Mouse (Mus musculus) forebrain, embryonic 11.5 days (tissue): ENCODE measurements around the gene C1qtnf4. TPM values are rescaled to one million over a fixed set of nuclear protein-coding genes. Genes with fewer than 3 reads are reported as not detected.

Experiments used
- ATAC-seq: fragments of 200-750 bp; cut with Nextera tagmentation; replicated peaks from 2 replicates; pipeline ENCODE4 v1.8.0; 2017; ENCODE audit warnings: moderate TSS enrichment; ENCODE audit not compliant: low FRiP score
- DNase-seq: peaks from one replicate; pipeline ENCODE4 v3.0.0-alpha.2; 2017; ENCODE audit warnings: low spot score
- H3K27ac ChIP-seq: fragments of 300-500 bp; sonication (generic); 2 replicates; pipeline ENCODE4 v1.5.1; 2014; ENCODE audit warnings: low read depth, low read length
- H3K27me3 ChIP-seq: fragments of 300-500 bp; sonication (generic); 2 replicates; pipeline ENCODE4 v1.6.1; 2014; ENCODE audit warnings: mild to moderate bottlenecking, low read length, mixed read lengths; ENCODE audit not compliant: control insufficient read depth, insufficient read depth
- H3K36me3 ChIP-seq: fragments of 300-500 bp; sonication (generic); 2 replicates; pipeline ENCODE4 v1.6.1; 2014; ENCODE audit warnings: mild to moderate bottlenecking, low read length, moderate library complexity, mixed read lengths; ENCODE audit not compliant: control insufficient read depth, insufficient read depth
- H3K4me1 ChIP-seq: fragments of 300-500 bp; sonication (generic); replicated peaks from 2 replicates; pipeline ENCODE4 v1.6.1; 2014; ENCODE audit warnings: low read length, mixed read lengths; ENCODE audit not compliant: control insufficient read depth, insufficient read depth
- H3K4me2 ChIP-seq: fragments of 300-500 bp; sonication (generic); 2 replicates; pipeline ENCODE4 v1.6.1; 2014; ENCODE audit warnings: low read depth, mild to moderate bottlenecking, low read length, moderate library complexity, mixed read lengths; ENCODE audit not compliant: severe bottlenecking
- H3K4me3 ChIP-seq: fragments of 300-500 bp; sonication (generic); 2 replicates; pipeline ENCODE4 v1.5.1; 2014; ENCODE audit warnings: low read depth, low read length
- H3K9ac ChIP-seq: fragments of 300-500 bp; sonication (generic); 2 replicates; pipeline ENCODE4 v1.6.1; 2014; ENCODE audit warnings: low read length
- H3K9me3 ChIP-seq: fragments of 300-500 bp; sonication (generic); 2 replicates; pipeline ENCODE4 v1.6.1; 2016; ENCODE audit warnings: low read length, mixed read lengths; ENCODE audit not compliant: control insufficient read depth
- WGBS: fragments of 180-500 bp; shearing (Covaris S2); extraction: QIAGEN DNeasy Blood & Tissue Kit; methylation state at CpG from one replicate; pipeline ENCODE4 v1.1.7; 2014; 5-methylcytosine and 5-hydroxymethylcytosine counted together
- polyA plus RNA-seq: library from polyadenylated mRNA; unstranded; fragments of >200 nt; fragmentation: Nextera tagmentation; extraction: Ambion mirVana; gene quantifications from 2 replicates; pipeline ENCODE4 v1.2.1, GENCODE M21; 2014

C1qtnf4 gene
- polyA plus RNA-seq, 1 experiment from 2014 or later: 11.3 TPM

DNA sequence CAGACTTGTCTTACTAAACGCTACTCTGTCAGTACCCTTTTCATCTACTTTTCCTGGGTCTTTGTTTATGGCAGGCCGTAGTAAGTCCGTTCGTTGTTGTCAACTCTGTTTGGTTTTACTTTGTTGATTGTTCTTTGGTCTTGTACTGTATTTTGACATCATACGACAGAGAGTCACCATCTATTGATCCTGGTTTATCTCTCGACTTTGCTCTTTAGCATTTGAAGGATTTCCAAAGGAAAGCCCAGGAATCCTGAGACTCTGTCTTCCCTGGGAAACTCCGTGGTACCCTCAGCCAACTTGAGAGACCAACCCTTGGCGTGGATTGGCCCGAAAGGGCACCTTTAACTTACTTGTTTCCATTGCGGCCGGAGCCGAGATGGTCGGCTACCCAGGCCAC is 42.9 kb downstream of the C1qtnf4 start:
- H3K9ac ChIP-seq: no peak overlapping the region
- no peak overlapping the region for H3K27ac ChIP-seq
- no peaks in the 10 kb centered on the region for H3K27me3 ChIP-seq
- ATAC-seq (no peak), DNase-seq (no peak)
- no peaks in the 10 kb centered on the region for H3K4me1 ChIP-seq
- H3K4me3 ChIP-seq: no peak overlapping the region
- no peaks in the 10 kb centered on the region for H3K36me3 ChIP-seq
- H3K9me3 ChIP-seq: no peaks in the 10 kb centered on the region
- no peak overlapping the region for H3K4me2 ChIP-seq
- 88% methylated on average over 13 of the region's 13 CpGs for WGBS

DNA sequence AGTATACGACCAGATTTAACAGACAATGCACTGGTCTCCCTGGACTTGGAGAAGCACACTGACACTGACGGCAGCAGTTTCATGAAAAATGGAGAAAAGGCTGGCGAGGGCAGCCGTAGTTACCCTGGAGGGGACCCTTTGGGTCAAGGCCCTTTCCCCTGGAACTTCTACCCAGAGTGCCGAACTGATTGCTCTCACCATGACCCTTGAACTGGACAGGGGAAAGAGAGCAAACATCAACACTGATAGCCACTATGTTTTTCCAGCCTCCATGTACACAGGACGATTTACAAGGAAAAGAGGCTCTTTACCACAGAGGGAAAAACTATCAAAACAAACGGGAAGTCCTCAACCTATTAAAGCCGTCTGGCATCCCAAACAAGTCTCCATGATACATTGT is 46.2 kb downstream of the C1qtnf4 start:
- no peaks in the 10 kb centered on the region for H3K27me3 ChIP-seq
- no peak overlapping the region for H3K9ac ChIP-seq
- no peaks in the 10 kb centered on the region for H3K36me3 ChIP-seq
- no peaks in the 10 kb centered on the region for H3K4me1 ChIP-seq
- no peak for ATAC-seq
- 91% methylated on average over 8 of the region's 8 CpGs for WGBS
- no peak overlapping the region for H3K4me3 ChIP-seq
- H3K9me3 ChIP-seq: no peaks in the 10 kb centered on the region
- DNase-seq: no peak
- H3K27ac ChIP-seq: no peak overlapping the region
- no peak overlapping the region for H3K4me2 ChIP-seq

DNA sequence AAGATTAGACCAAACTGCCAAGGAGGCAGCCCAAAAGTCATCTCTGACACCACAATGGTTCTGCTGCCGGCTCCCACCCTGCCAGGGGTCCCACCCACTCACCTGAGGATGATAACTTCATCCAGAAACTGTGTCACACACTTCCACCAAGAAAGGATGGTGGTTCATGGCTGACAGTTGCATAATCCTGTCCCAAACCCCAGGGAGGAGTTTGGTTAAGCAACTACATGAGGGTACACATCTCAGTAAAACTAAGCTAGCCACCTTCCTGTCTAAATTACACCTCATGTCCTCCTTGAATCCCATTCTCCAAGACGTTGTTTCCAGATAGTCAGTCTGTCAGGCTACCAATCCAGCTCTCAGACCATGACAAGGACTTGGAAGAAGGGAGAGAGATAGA is 46.6 kb downstream of the C1qtnf4 start:
- Histone ChIP-seq H3K4me1 (no peaks in the 10 kb centered on the region), H3K36me3 (no peaks in the 10 kb centered on the region), H3K27ac (no peak overlapping the region), H3K9ac (no peak overlapping the region), H3K27me3 (no peaks in the 10 kb centered on the region), H3K4me3 (no peak overlapping the region), H3K4me2 (no peak overlapping the region), H3K9me3 (no peaks in the 10 kb centered on the region)
- DNase-seq (no peak), ATAC-seq (no peak)
- WGBS: 82% methylated on average over 2 of the region's 2 CpGs

DNA sequence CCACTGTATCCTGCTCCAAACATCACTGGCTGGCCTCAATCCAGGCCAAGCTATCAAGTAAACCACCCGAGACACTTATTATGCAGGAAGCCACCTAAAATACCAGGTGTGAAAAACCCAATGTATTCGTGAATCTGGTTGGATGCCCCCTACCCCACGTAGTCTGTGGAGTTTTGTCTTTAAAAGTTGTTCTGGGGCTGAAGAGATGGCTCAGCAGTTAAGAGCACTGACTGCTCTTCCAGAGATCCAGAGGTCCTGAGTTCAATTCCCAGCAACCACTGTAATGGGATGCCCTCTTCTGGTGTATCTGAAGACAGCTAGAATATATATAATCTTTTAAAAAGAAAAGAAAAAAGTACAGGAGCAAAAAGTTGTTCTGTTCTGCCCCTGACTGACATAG is 52.7 kb downstream of the C1qtnf4 start:
- Histone ChIP-seq H3K4me1 (no peaks in the 10 kb centered on the region; the same call in 1 of the 2 replicates), H3K4me3 (no peak overlapping the region), H3K27ac (no peak overlapping the region), H3K9ac (no peak overlapping the region), H3K36me3 (no peaks in the 10 kb centered on the region), H3K9me3 (no peaks in the 10 kb centered on the region), H3K27me3 (no peaks in the 10 kb centered on the region), H3K4me2 (no peak overlapping the region)
- 72% methylated on average over 3 of the region's 3 CpGs for WGBS
- DNase-seq (no peak), ATAC-seq (no peak)

DNA sequence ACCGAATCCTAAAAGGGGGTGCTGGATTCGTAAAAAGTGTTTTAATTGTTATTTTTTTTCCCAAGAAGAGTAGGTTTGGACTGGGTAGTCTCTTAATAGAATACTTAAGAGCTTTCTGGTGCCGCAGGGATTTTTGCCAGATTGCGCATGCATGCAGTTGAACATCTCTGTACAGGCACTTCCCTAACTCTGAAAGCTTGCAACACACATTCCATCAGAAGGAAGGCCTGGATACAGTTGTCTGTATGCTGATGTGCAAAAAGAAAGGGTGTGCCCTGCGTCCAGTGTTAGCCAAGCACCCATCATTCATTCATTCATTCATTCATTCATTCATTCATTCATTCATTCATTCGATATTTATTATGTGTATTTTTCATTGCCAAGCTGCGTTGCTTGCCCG is 54.1 kb downstream of the C1qtnf4 start:
- Histone ChIP-seq H3K36me3 (no peaks in the 10 kb centered on the region), H3K27me3 (no peaks in the 10 kb centered on the region), H3K4me3 (peak overlapping the region; percentile 95), H3K4me2 (peak overlapping the region; percentile 41; the same call in 1 of the 2 replicates), H3K27ac (no peak overlapping the region), H3K9me3 (no peaks in the 10 kb centered on the region), H3K4me1 (no peaks in the 10 kb centered on the region; the same call in 1 of the 2 replicates), H3K9ac (peak overlapping the region; percentile 93)
- DNase-seq: no peak
- ATAC-seq: peak; percentile 44
- 54% methylated on average over 8 of the region's 8 CpGs for WGBS

Other genes starting within 250 kb of the C1qtnf4 start
- 57.6 and 64.1 TPM in 2 replicates for gene Nup160, start 208.6 kb upstream of the C1qtnf4 start, polyA plus RNA-seq
- gene Fnbp4, start 140.5 kb upstream of the C1qtnf4 start, polyA plus RNA-seq: 137 and 146 TPM in 2 replicates
- gene Agbl2, start 103.1 kb upstream of the C1qtnf4 start, polyA plus RNA-seq: 0.89 and 0.96 TPM in 2 replicates
- gene Mtch2, start 38.7 kb upstream of the C1qtnf4 start, polyA plus RNA-seq: 247 and 256 TPM in 2 replicates
- 48.0 and 56.0 TPM in 2 replicates for gene Kbtbd4, start 18.9 kb downstream of the C1qtnf4 start, polyA plus RNA-seq
- 190 and 204 TPM in 2 replicates for gene Ndufs3, start 19.0 kb downstream of the C1qtnf4 start, polyA plus RNA-seq
- 119 TPM in 2 replicates for gene Celf1, start 54.5 kb downstream of the C1qtnf4 start, polyA plus RNA-seq
- gene Rapsn, start 149.8 kb downstream of the C1qtnf4 start, polyA plus RNA-seq: 3.1 and 5.0 TPM in 2 replicates
- gene Psmc3, start 168.1 kb downstream of the C1qtnf4 start, polyA plus RNA-seq: 354 and 371 TPM in 2 replicates
- 23.3 and 23.6 TPM in 2 replicates for gene Slc39a13, start 184.6 kb downstream of the C1qtnf4 start, polyA plus RNA-seq
- gene Spi1, start 196.5 kb downstream of the C1qtnf4 start, polyA plus RNA-seq: 2.2 and 4.9 TPM in 2 replicates
- gene Mybpc3, start 232.3 kb downstream of the C1qtnf4 start, polyA plus RNA-seq: not detected in 2 replicates